Mouse (Mus musculus) midbrain, embryonic 11.5 days (tissue): ENCODE results near the gene Trim11. TPM values are rescaled to one million over a fixed set of nuclear protein-coding genes. Genes with fewer than 3 reads are reported as not detected.

Experiments used
- ATAC-seq: fragments of 200-750 bp; cut with Nextera tagmentation; 2 replicates; pipeline ENCODE4 v1.8.0; 2017; ENCODE audit warnings: moderate TSS enrichment, moderate library complexity; ENCODE audit not compliant: low FRiP score
- DNase-seq: peaks from one replicate; pipeline ENCODE4 v3.0.0; 2015; ENCODE audit warnings: low spot score; ENCODE audit errors: missing footprints
- H3K27ac ChIP-seq: fragments of 300-500 bp; sonication (generic); 2 replicates; pipeline ENCODE4 v1.5.1; 2014; ENCODE audit warnings: low read depth, low read length
- H3K27me3 ChIP-seq: fragments of 300-500 bp; sonication (generic); 2 replicates; pipeline ENCODE4 v1.6.1; 2014; ENCODE audit warnings: mild to moderate bottlenecking, low read length, moderate library complexity, mixed read lengths; ENCODE audit not compliant: control insufficient read depth, insufficient read depth
- H3K36me3 ChIP-seq: fragments of 300-500 bp; sonication (generic); 2 replicates; pipeline ENCODE4 v1.6.1; 2014; ENCODE audit warnings: mild to moderate bottlenecking, low read length, moderate library complexity, mixed read lengths; ENCODE audit not compliant: control insufficient read depth, insufficient read depth
- H3K4me1 ChIP-seq: fragments of 300-500 bp; sonication (generic); 2 replicates; pipeline ENCODE4 v1.6.1; 2014; ENCODE audit warnings: low read length; ENCODE audit not compliant: control insufficient read depth, insufficient read depth
- H3K4me2 ChIP-seq: fragments of 300-500 bp; sonication (generic); 2 replicates; pipeline ENCODE4 v1.6.1; 2014; ENCODE audit warnings: mild to moderate bottlenecking, moderate library complexity
- H3K4me3 ChIP-seq: fragments of 300-500 bp; sonication (generic); 2 replicates; pipeline ENCODE4 v1.5.1; 2014; ENCODE audit warnings: low read depth, low read length
- H3K9ac ChIP-seq: fragments of 300-500 bp; sonication (generic); 2 replicates; pipeline ENCODE4 v1.6.1; 2014; ENCODE audit warnings: low read length
- H3K9me3 ChIP-seq: fragments of 300-500 bp; sonication (generic); 2 replicates; pipeline ENCODE4 v1.6.1; 2016; ENCODE audit warnings: low read length; ENCODE audit not compliant: control insufficient read depth
- WGBS: fragments of 180-500 bp; shearing (Covaris S2); extraction: QIAGEN DNeasy Blood & Tissue Kit; methylation state at CpG from one replicate; pipeline ENCODE4 v1.1.7; 2014; 5-methylcytosine and 5-hydroxymethylcytosine counted together
- polyA plus RNA-seq: library from polyadenylated mRNA; unstranded; fragments of >200 nt; fragmentation: Nextera tagmentation; extraction: Ambion mirVana; gene quantifications from 2 replicates; pipeline ENCODE4 v1.2.1, GENCODE M21; 2014

The Trim11 gene
- polyA plus RNA-seq, 1 experiment from 2014 or later = 17.6 TPM

DNA sequence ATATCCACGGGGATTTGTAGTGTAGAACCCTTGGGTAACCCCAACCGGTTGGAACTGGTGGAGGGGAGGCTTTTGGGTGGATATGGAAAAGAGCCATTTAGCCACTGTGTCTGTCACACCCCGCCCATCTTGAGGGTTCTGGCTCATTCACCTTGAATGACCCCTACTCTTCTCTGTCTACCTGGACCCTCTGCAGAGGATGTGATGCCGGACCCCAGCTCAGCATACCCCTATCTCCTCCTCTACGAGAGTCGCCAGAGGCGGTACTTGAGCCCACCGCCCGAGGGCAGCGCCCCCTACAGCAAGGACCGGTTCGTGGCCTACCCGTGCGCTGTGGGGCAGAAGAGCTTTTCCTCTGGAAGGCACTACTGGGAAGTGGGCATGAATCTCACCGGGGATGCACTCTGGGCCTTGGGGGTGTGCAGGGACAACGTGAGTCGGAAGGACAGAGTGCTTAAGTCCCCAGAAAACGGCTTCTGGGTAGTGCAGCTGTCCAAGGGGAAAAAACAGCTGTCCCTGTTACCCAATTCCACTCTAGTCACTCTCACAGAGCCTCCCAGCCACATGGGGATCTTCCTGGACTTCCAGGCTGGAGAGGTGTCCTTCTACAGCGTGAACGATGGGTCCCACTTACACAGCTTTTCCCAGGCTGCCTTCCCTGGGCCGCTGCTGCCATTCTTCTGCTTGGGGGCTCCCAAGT is 6.9 kb upstream of the Trim11 start:
- DNase-seq = no peak
- Histone ChIP-seq H3K36me3 (peaks cover 3% of the 10 kb centered on the region; the same call in 1 of the 2 replicates), H3K9me3 (no peaks in the 10 kb centered on the region), H3K4me2 (no peak overlapping the region), H3K4me1 (peaks cover 3% of the 10 kb centered on the region), H3K9ac (no peak overlapping the region), H3K4me3 (no peak overlapping the region), H3K27ac (no peak overlapping the region), H3K27me3 (no peaks in the 10 kb centered on the region)
- WGBS = 92% methylated on average over 21 of the region's 21 CpGs
- no peak for ATAC-seq

DNA sequence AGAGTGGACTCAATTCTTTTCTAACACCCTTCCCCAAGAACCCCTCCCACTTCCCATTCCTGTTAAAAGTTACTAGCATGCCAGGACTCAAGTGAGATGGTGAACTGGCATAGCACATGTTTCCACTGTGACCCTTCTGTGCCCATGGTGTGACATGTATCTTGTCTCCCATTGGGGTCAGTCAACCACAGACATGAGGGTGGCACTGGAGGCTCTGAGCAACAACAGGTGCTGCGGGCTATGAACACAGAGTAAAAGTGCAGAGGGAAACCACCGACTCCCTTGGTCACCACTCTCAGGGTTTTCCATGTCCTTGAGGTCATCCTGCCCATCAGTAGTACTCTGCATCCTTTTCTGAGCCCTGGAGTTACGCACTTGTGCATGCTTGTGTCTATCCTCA is 6.1 kb upstream of the Trim11 start:
- Histone ChIP-seq H3K27ac (no peak overlapping the region), H3K4me1 (peaks cover 5% of the 10 kb centered on the region), H3K4me2 (no peak overlapping the region), H3K36me3 (peaks cover 3% of the 10 kb centered on the region; the same call in 1 of the 2 replicates), H3K4me3 (no peak overlapping the region), H3K27me3 (no peaks in the 10 kb centered on the region), H3K9me3 (no peaks in the 10 kb centered on the region), H3K9ac (no peak overlapping the region)
- ATAC-seq = no peak
- DNase-seq = no peak
- WGBS = 98% methylated on average over 3 of the region's 3 CpGs

DNA sequence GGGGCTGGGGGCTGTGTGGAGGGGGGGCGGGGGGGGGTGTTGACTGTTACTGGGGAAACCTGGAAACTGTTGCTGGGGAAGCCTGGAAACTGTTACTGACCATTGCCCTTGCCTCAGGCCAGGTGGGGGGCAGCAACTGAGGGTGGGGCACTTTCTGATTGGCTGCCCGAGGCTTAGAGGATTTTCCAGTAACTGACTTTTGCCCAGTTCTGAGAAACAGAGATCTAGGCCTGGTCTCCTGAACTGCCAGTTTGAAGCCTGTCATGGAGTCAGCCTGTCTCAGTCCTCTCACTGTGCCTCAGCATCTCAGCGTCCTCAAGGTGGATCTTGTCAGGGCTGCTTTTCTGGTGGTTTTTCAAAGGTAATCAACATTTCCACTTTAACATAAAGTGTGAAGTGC is 3.5 kb upstream of the Trim11 start:
- no peak overlapping the region for H3K27ac ChIP-seq
- ATAC-seq (no peak), DNase-seq (no peak)
- peaks cover 18% of the 10 kb centered on the region for H3K4me1 ChIP-seq
- no peak overlapping the region for H3K4me2 ChIP-seq
- no peaks in the 10 kb centered on the region for H3K27me3 ChIP-seq
- H3K9ac ChIP-seq = no peak overlapping the region
- WGBS = 85% methylated on average over 3 of the region's 3 CpGs
- no peaks in the 10 kb centered on the region for H3K9me3 ChIP-seq
- no peak overlapping the region for H3K4me3 ChIP-seq
- peaks cover 3% of the 10 kb centered on the region; the same call in 1 of the 2 replicates for H3K36me3 ChIP-seq

DNA sequence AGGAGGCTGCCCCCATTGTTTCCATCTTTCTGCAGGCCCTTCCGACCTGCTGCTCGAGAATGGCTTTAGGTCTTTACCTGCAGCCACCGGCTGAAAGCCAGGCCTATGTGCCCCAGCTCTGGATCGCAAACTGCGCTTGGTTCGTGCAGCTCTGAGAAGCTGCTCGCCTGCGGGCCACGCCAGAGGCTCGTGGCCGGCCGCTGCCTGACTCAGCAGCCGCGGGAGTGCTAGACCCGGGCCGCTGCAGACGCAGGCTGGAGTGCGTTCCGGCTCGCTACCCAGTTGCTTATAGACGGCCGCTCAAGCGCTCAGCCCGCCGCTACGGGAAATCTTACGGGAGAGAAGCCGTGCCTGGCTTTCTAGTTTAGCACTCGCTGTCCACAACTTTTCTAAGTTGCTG is 743 bp upstream of the Trim11 start:
- peak overlapping the region; percentile 86 for H3K9ac ChIP-seq
- H3K4me2 ChIP-seq = peak overlapping the region; percentile 95
- peaks cover under 1% of the 10 kb centered on the region; the same call in 1 of the 2 replicates for H3K36me3 ChIP-seq
- H3K9me3 ChIP-seq = no peaks in the 10 kb centered on the region
- peaks cover 22% of the 10 kb centered on the region for H3K4me1 ChIP-seq
- under 1% methylated on average over 29 of the region's 29 CpGs for WGBS
- H3K27ac ChIP-seq = peak overlapping the region; percentile 14; the same call in 1 of the 2 replicates
- ATAC-seq (0 out of 2 replicates have a peak, but pooled peaks have one; percentile 23), DNase-seq (no peak)
- peak overlapping the region; percentile 87 for H3K4me3 ChIP-seq
- no peaks in the 10 kb centered on the region for H3K27me3 ChIP-seq

DNA sequence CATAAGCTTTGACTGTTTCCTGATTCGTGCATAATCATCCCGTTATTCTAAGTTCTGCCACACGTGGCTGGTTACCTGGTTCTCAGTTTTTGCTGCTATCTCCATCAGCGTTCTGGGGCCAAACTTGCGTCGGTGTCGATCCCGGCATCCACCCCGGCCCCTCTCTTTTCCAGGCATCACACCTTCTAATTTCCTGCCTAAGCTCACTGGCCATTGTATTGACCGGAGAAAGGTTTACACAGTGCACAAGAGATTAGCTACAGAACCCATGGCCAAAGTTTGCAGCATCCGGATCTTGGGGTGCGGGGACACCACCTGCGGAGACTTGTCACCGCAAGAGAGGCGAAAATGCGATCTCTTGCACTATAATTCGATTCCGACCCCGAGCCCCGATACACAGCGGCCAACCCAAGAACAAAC is 276 bp upstream of the Trim11 start:
- peak; percentile 51 for ATAC-seq
- H3K4me2 ChIP-seq = peak overlapping the region; percentile 95
- no peaks in the 10 kb centered on the region for H3K36me3 ChIP-seq
- peak overlapping the region; percentile 86 for H3K9ac ChIP-seq
- no peaks in the 10 kb centered on the region for H3K9me3 ChIP-seq
- H3K4me3 ChIP-seq = peak overlapping the region; percentile 87
- H3K27ac ChIP-seq = peak overlapping the region; percentile 55
- peaks cover 22% of the 10 kb centered on the region for H3K4me1 ChIP-seq
- no peaks in the 10 kb centered on the region for H3K27me3 ChIP-seq
- WGBS = under 1% methylated on average over 21 of the region's 21 CpGs
- peak; percentile 99 for DNase-seq

DNA sequence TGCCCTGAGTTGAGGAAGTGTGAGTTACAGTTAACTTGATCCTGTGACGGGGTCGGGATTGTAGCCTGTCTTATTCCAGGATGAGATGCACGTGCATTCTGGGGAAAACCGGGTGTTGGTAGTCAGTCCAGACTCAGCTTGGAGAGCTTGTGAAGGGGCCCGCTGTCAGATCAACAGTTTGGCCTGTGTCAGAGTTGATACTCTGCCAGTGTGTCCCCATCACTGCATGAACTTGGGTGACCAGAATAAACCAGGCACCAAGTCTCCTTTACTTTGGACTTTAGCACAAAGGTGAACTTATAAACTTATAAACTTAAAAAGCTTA is 775 bp downstream of the Trim11 start:
- Histone ChIP-seq H3K4me1 (peaks cover 22% of the 10 kb centered on the region), H3K9me3 (no peaks in the 10 kb centered on the region), H3K36me3 (peaks cover 2% of the 10 kb centered on the region; the same call in 1 of the 2 replicates), H3K4me2 (peak overlapping the region; percentile 95), H3K27me3 (no peaks in the 10 kb centered on the region), H3K27ac (no peak overlapping the region), H3K9ac (peak overlapping the region; percentile 86), H3K4me3 (peak overlapping the region; percentile 87)
- DNase-seq = no peak
- 4% methylated on average over 5 of the region's 5 CpGs for WGBS
- no peak for ATAC-seq

DNA sequence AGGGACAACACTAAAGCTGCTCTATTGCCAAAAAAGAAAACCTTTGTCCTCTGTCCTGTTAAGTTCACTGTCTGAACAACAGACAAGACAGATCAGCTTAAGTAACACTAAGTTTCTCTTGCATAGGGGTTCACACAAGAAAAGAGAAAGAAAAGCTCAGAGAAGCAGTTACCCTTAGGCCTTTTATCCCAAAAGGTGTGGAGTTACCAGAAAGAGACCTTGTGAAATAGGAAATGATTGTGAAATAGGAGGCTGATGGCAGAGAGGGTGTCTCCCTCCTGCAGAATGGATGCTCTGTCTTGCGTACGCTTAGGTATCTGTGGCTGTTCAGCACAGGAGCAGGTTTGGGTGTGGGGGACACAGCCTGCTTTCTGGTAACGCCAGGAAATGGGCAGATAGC is 1.3 kb downstream of the Trim11 start:
- Histone ChIP-seq H3K27ac (no peak overlapping the region), H3K36me3 (peaks cover 2% of the 10 kb centered on the region; the same call in 1 of the 2 replicates), H3K4me2 (peak overlapping the region; percentile 95), H3K9ac (peak overlapping the region; percentile 86), H3K4me3 (peak overlapping the region; percentile 87), H3K9me3 (no peaks in the 10 kb centered on the region), H3K4me1 (peaks cover 22% of the 10 kb centered on the region), H3K27me3 (no peaks in the 10 kb centered on the region)
- WGBS = 85% methylated on average over 3 of the region's 3 CpGs
- DNase-seq (no peak), ATAC-seq (no peak)

DNA sequence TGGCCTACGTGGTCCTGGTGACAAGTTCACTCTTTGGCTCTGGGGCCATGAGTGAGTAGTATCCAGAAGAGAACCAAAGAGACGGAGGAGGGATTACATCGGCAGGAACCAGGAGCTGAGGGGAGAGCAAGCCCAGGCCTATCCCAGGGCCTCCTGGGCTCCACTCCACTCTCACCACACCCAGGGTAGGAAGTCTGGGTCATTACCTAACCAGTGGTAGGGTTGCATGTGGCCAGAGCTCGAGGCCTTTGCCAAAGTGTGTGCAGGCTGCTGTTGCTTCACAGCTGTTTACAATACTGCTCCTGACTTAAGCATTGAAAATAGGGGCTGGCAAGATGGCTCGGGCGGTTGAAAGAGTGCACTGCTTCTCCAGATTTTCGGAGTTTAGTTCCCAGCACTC is 1.8 kb downstream of the Trim11 start:
- Histone ChIP-seq H3K4me2 (peak overlapping the region; percentile 95), H3K36me3 (peaks cover 2% of the 10 kb centered on the region; the same call in 1 of the 2 replicates), H3K4me3 (peak overlapping the region; percentile 87; the same call in 1 of the 2 replicates), H3K9ac (peak overlapping the region; percentile 44; the same call in 1 of the 2 replicates), H3K27me3 (no peaks in the 10 kb centered on the region), H3K27ac (no peak overlapping the region), H3K4me1 (peaks cover 22% of the 10 kb centered on the region), H3K9me3 (no peaks in the 10 kb centered on the region)
- 84% methylated on average over 7 of the region's 7 CpGs for whole genome bisulfite sequencing
- ATAC-seq (no peak), DNase-seq (no peak)

DNA sequence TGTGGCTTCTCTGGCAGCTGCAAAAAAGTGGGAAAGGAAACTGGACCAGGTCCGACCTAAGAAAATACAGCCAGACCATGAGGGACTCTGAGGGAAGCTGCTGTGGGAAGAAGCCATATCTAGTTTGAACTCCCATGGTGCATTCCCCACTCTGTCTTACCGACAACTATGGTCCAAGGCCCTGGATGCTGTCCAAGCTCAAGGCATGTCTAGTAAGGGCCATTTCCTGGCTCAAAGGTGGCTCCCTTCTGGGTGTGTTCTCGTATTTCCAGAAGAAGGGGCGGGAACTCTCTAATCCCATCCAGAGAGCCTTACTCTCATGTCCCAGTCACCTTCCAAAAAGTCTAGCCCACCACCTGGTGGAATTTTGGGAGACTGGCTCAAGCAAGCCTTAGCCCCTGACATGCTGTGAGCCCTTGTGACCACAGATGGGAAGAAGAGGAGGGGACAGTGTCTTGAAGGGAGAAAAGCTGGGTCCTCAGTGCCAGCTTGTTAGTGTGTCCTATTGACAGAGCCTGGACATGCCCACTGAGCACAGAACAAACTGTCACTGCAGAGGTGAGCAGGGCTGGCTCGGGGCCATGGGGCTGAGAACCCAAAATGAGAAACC is 2.6 kb downstream of the Trim11 start:
- Histone ChIP-seq H3K4me1 (peaks cover 20% of the 10 kb centered on the region), H3K9ac (no peak overlapping the region), H3K4me3 (no peak overlapping the region), H3K36me3 (peaks cover 2% of the 10 kb centered on the region; the same call in 1 of the 2 replicates), H3K27me3 (no peaks in the 10 kb centered on the region), H3K4me2 (no peak overlapping the region), H3K9me3 (no peaks in the 10 kb centered on the region), H3K27ac (no peak overlapping the region)
- ATAC-seq = no peak
- 75% methylated on average over 5 of the region's 5 CpGs for WGBS
- DNase-seq = no peak
